Mouse (Mus musculus) cerebellum, postnatal 14 days (tissue): ENCODE measurements around the gene Pard3.

ENCODE experiments used
- DNase-seq, 2 experiments: peaks; one replicate each; pipeline ENCODE4 v3.0.0; 2021; ENCODE audit warnings: mixed read lengths in 2 of 2

Pard3 gene

DNA sequence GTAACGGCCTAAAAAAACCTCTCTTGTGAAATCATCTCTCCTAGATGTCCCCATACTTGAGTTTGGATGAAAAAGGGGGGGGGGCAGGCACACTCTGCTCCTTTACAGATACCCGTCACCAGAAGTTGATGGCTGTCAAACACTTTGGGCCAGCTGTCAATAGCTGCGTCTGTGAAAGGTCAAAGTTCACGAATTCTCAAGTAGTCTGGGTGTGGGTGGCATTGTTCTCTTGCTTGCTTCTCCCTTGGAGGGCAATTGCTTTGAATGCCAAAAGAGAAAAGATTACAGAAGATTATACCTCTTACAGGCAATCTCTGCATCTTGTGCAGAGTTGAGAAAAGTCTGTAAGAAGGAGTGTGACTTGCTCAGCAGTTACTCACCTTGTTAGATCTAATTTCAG lies 500.7 kb downstream of the Pard3 start:
- no peak for DNase-seq

- DNase-seq = no peak
These were observed 505.5 kb downstream of the Pard3 start for GRCm38 (mm10) chr8:127569212-127569611.

- no peak for DNase-seq
These were observed 506.8 kb downstream of the Pard3 start for GRCm38 (mm10) chr8:127570527-127570926.

GRCm38 (mm10) chr8:127572493-127572892 lies 508.8 kb downstream of the Pard3 start:
- DNase-seq = no peak

DNA sequence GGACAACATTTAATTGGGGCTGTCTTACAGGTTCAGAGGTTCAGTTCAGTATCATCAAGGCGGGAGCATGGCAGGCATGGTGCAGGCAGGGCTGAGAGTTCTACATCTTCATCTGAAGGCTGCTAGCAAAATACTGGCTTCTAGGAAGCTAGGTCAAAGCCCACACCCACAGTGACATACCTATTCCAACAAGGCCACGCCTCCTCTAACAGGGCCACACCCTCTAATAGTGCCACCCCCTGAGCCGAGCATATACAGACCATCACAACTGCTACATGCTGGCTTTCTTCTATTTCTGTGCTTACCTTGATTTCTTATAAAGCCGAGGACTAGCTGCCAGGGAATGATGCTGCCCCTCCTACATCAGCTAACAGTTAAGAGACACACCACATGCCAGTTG lies 513.0 kb downstream of the Pard3 start:
- no peak for DNase-seq

- no peak for DNase-seq
These were observed 514.0 kb downstream of the Pard3 start for GRCm38 (mm10) chr8:127577656-127578055.

- DNase-seq = no peak
These were observed 515.7 kb downstream of the Pard3 start for GRCm38 (mm10) chr8:127579436-127579835.

- no peak for DNase-seq
These were observed 519.7 kb downstream of the Pard3 start for GRCm38 (mm10) chr8:127583429-127583828.

- DNase-seq = no peak
These were observed 521.9 kb downstream of the Pard3 start for GRCm38 (mm10) chr8:127585618-127586017.

GRCm38 (mm10) chr8:127586681-127587080 lies 523.0 kb downstream of the Pard3 start:
- DNase-seq = no peak

DNA sequence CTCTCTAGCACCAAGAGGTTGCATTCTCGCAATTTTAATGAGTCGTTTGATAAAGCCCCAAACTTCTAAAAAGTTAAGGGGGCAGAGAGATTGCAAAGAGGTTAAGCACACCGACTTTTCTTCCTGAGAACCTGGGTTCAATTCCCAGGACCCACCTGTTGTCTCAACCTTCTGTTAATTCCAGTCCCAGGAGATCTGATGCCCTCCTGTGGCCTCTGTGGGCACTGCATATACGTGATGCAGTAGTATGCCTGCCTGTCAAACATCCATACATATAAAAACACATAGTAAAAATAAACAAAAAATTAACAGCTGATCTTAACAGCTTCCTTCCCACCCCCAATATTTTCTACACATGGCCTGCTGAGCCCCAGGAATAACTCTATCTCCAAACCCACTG lies 524.6 kb downstream of the Pard3 start:
- DNase-seq = peak; percentile 34 to 55

GRCm38 (mm10) chr8:127589291-127589690 lies 525.6 kb downstream of the Pard3 start:
- peak; percentile 74 to 77 for DNase-seq

- no peak for DNase-seq
These were observed 527.0 kb downstream of the Pard3 start for GRCm38 (mm10) chr8:127590674-127591186.

GRCm38 (mm10) chr8:127592648-127593574 lies 529.2 kb downstream of the Pard3 start:
- DNase-seq = no peak

GRCm38 (mm10) chr8:127600641-127601040 lies 536.9 kb downstream of the Pard3 start:
- DNase-seq = no peak

DNA sequence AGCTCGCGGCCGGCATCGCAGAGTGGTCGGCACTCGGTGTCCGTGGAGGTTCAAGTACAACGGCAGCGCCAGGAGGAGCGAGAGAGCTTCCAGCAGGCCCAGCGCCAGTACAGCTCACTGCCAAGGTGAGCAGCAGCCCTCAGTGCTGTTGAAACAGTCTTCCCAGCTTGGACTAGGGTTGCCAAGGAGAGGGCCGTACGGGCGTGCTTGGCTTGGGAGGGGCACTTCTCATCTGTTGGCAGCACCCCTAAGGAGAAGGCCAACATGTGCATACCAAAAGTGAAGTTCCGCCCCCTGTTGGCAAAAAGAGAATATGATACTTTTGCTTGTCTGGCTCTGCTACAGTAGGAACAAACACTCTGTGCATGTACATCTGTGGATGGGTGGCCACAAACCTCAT lies 539.4 kb downstream of the Pard3 start:
- peak; percentile 94 for DNase-seq

- no peak for DNase-seq
These were observed 545.0 kb downstream of the Pard3 start for GRCm38 (mm10) chr8:127608541-127609270.

- peak; percentile 29 to 35 for DNase-seq
These were observed 545.6 kb downstream of the Pard3 start for GRCm38 (mm10) chr8:127609316-127609715.

GRCm38 (mm10) chr8:127614206-127614605 lies 550.5 kb downstream of the Pard3 start:
- DNase-seq = no peak

- DNase-seq = no peak
These were observed 553.0 kb downstream of the Pard3 start for GRCm38 (mm10) chr8:127616681-127617080.

- no peak for DNase-seq
These were observed 558.4 kb downstream of the Pard3 start for GRCm38 (mm10) chr8:127622137-127622536.

- no peak for DNase-seq
These were observed 574.8 kb downstream of the Pard3 start for GRCm38 (mm10) chr8:127638232-127639087.

DNA sequence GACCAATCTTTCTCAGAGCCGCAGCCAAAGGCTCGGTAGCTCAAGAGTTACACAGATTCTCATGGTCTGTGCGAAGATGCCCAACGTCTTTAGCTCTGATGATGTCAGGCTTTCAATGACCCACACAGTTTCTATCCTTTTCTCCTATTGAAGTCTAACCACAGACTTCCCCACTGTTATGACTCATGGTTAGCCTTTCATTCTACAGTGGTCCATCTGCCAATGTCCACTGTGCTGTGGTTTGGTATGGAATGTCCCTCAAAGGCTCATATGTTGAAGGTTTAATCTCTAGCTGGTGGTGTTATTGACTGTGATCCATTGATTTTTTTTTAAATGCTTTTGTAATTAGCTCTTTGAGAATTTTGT lies 575.4 kb downstream of the Pard3 start:
- DNase-seq = no peak
